Mouse (Mus musculus) T-cell, adult 2 months (primary cell): ENCODE data around the gene Ankrd6.
"Not testable (repeated sequence)": the region's sequence is repeated elsewhere in the genome, so short reads cannot be mapped to it uniquely, and the experiment has no call there.

ENCODE experiments used
- DNase-seq: peaks from one replicate; pipeline ENCODE4 v3.0.0; 2022; ENCODE audit warnings: low spot score

Ankrd6 gene

GRCm38 (mm10) chr4:32950356-32951034 lies at the start of gene Ankrd6:
TSS of gene Ankrd6 (minus strand) at chr4:32950841.
- DNase-seq = peak; percentile 59

GRCm38 (mm10) chr4:32998996-32999395 lies 48.4 kb upstream of the Ankrd6 start:
- DNase-seq = no peak

- DNase-seq = no peak
These were observed 46.9 kb upstream of the Ankrd6 start for GRCm38 (mm10) chr4:32997571-32997970.

- no peak for DNase-seq
These were observed 45.4 kb upstream of the Ankrd6 start for GRCm38 (mm10) chr4:32996083-32996482.

GRCm38 (mm10) chr4:32994168-32994567 lies 43.5 kb upstream of the Ankrd6 start:
- no peak for DNase-seq

GRCm38 (mm10) chr4:32989346-32989745 lies 38.7 kb upstream of the Ankrd6 start:
- DNase-seq = no peak

GRCm38 (mm10) chr4:32987006-32987405 lies 36.4 kb upstream of the Ankrd6 start:
- DNase-seq = no peak

GRCm38 (mm10) chr4:32985684-32986083 lies 35.0 kb upstream of the Ankrd6 start:
- no peak for DNase-seq

GRCm38 (mm10) chr4:32984801-32985675 lies 34.4 kb upstream of the Ankrd6 start:
- DNase-seq = no peak

- DNase-seq = no peak
These were observed 33.6 kb upstream of the Ankrd6 start for GRCm38 (mm10) chr4:32984242-32984641.

GRCm38 (mm10) chr4:32983176-32984155 lies 32.8 kb upstream of the Ankrd6 start:
- peak; percentile 66 for DNase-seq

GRCm38 (mm10) chr4:32982716-32983175 lies 32.1 kb upstream of the Ankrd6 start, which contains the start of gene Rragd:
TSS of gene Rragd (plus strand) at chr4:32983037.
- DNase-seq = peak; percentile 40

GRCm38 (mm10) chr4:32982041-32982715 lies 31.5 kb upstream of the Ankrd6 start:
- no peak for DNase-seq

GRCm38 (mm10) chr4:32981617-32982016 lies 31.0 kb upstream of the Ankrd6 start:
- DNase-seq = no peak

- DNase-seq = no peak
These were observed 29.4 kb upstream of the Ankrd6 start for GRCm38 (mm10) chr4:32980061-32980460.

GRCm38 (mm10) chr4:32977331-32977730 lies 26.7 kb upstream of the Ankrd6 start:
- DNase-seq = no peak

GRCm38 (mm10) chr4:32964619-32965018 lies 14.0 kb upstream of the Ankrd6 start:
- not testable (repeated sequence) for DNase-seq

GRCm38 (mm10) chr4:32961394-32961793 lies 10.8 kb upstream of the Ankrd6 start:
- no peak for DNase-seq

GRCm38 (mm10) chr4:32956423-32956822 lies 5.8 kb upstream of the Ankrd6 start:
- DNase-seq = no peak

- DNase-seq = no peak
These were observed 2.0 kb upstream of the Ankrd6 start for GRCm38 (mm10) chr4:32952681-32953080.
